ENCODE assay signal across 8 mouse cellular contexts in genomic region chr11:120314721-120315415, GRCm38 (mm10). TPM values are rescaled to one million over a fixed set of nuclear protein-coding genes. Genes with fewer than 3 reads are reported as not detected.
DNase-seq lines count a peak whose midpoint lies in the region; ATAC-seq and TF ChIP-seq lines count a peak whose summit lies in the region.

No protein-coding gene starts in this region.

- H3K9me3 ChIP-seq in heart, embryonic 15.5 days (replicated peaks): no peaks in the 10 kb centered on the region
- H3K9me3 ChIP-seq in hindbrain, embryonic 14.5 days (ENCODE audit: control insufficient read depth, low read length): no peaks in the 10 kb centered on the region
- H3K9me3 ChIP-seq in midbrain, embryonic 15.5 days: no peaks in the 10 kb centered on the region

- no peaks in the 10 kb centered on the region for H3K27me3 ChIP-seq in heart, embryonic 15.5 days
- no peaks in the 10 kb centered on the region for H3K27me3 ChIP-seq in hindbrain, embryonic 14.5 days (ENCODE audit: control insufficient read depth, insufficient read depth, low read length)
- H3K27me3 ChIP-seq in midbrain, embryonic 15.5 days (replicated peaks): no peaks in the 10 kb centered on the region

- DNase-seq in heart, adult 8-10 months (ENCODE audit: low spot score): no peak
- DNase-seq in hindbrain, embryonic 14.5 days (ENCODE audit: low spot score): no peak
- DNase-seq in thymus, postnatal 14 days: no peak
- DNase-seq in right cerebral cortex, postnatal 36 days (ENCODE audit: low spot score in 2 of 2): no peak

- ATAC-seq in heart, embryonic 15.5 days (replicated peaks; ENCODE audit: insufficient number of reproducible peaks, insufficient read depth, low FRiP score, low read depth): no peak
- ATAC-seq in hindbrain, embryonic 14.5 days (ENCODE audit: low FRiP score): no peak
- no peak for ATAC-seq in midbrain, embryonic 15.5 days (replicated peaks)
- ATAC-seq in CD4-positive, CD25-positive, alpha-beta regulatory T cell, adult 4 months: no peak

- H3K9ac ChIP-seq in heart, embryonic 15.5 days: peak overlapping the region; percentile 65
- H3K9ac ChIP-seq in hindbrain, embryonic 14.5 days: peak overlapping the region; percentile 56
- H3K9ac ChIP-seq in midbrain, embryonic 15.5 days: peak overlapping the region; percentile 38

- peaks cover 46% of the 10 kb centered on the region for H3K4me1 ChIP-seq in heart, embryonic 15.5 days (replicated peaks)
- peaks cover 3% of the 10 kb centered on the region; the same call in 1 of the 2 replicates for H3K4me1 ChIP-seq in cortical plate, adult 2 months (ENCODE audit: control insufficient read depth, insufficient read depth, low read length)
- peaks cover 39% of the 10 kb centered on the region for H3K4me1 ChIP-seq in hindbrain, embryonic 14.5 days (replicated peaks; ENCODE audit: control insufficient read depth, insufficient read depth, low read length)
- peaks cover 47% of the 10 kb centered on the region for H3K4me1 ChIP-seq in midbrain, embryonic 15.5 days

- no peaks in the 10 kb centered on the region for H3K36me3 ChIP-seq in heart, embryonic 15.5 days
- H3K36me3 ChIP-seq in hindbrain, embryonic 14.5 days (replicated peaks; ENCODE audit: control insufficient read depth, insufficient read depth): no peaks in the 10 kb centered on the region
- no peaks in the 10 kb centered on the region for H3K36me3 ChIP-seq in midbrain, embryonic 15.5 days (replicated peaks)

- no peak for TF ChIP-seq POLR2A in cortical plate, adult 2 months (IDR thresholded peaks at IDR 0.05; ENCODE audit: extremely low read depth, insufficient read depth, low read length)

- 52% methylated on average over 16 of the region's 16 CpGs for WGBS in heart, embryonic 15.5 days
- 35% methylated on average over 16 of the region's 16 CpGs for WGBS in hindbrain, embryonic 14.5 days
- WGBS in midbrain, embryonic 15.5 days: 33% methylated on average over 16 of the region's 16 CpGs

- TF ChIP-seq CTCF in cortical plate, adult 2 months (IDR thresholded peaks at IDR 0.05; ENCODE audit: extremely low read depth, insufficient read depth, low read length): no peak

- H3K27ac ChIP-seq in heart, embryonic 15.5 days: peak overlapping the region; percentile 100
- H3K27ac ChIP-seq in cortical plate, adult 2 months (ENCODE audit: insufficient read depth, low read length): 0 out of 2 replicates have a peak overlapping the region, but pooled peaks have one; percentile 80
- peak overlapping the region; percentile 97 for H3K27ac ChIP-seq in hindbrain, embryonic 14.5 days
- H3K27ac ChIP-seq in midbrain, embryonic 15.5 days: peak overlapping the region; percentile 98

- no peak overlapping the region for H3K4me3 ChIP-seq in heart, embryonic 15.5 days
- H3K4me3 ChIP-seq in cortical plate, adult 2 months (ENCODE audit: insufficient read depth, low read length): peak overlapping the region; percentile 1; the same call in 1 of the 2 replicates
- H3K4me3 ChIP-seq in hindbrain, embryonic 14.5 days (replicated peaks; ENCODE audit: low read length): peak overlapping the region; percentile 45; the same call in 1 of the 2 replicates
- peak overlapping the region; percentile 42 for H3K4me3 ChIP-seq in midbrain, embryonic 15.5 days

- peak overlapping the region; percentile 88 for H3K4me2 ChIP-seq in heart, embryonic 15.5 days
- H3K4me2 ChIP-seq in hindbrain, embryonic 14.5 days (replicated peaks): peak overlapping the region; percentile 93
- H3K4me2 ChIP-seq in midbrain, embryonic 15.5 days: peak overlapping the region; percentile 73

RNA-seq across cellular contexts. Expression of gene Actg1, which starts 33.5 kb away (rescaled TPM):
- polyA plus RNA-seq in heart, embryonic 15.5 days (2015; fragmentation: Nextera tagmentation; extraction: Ambion mirVana): 921 and 1,308 TPM in 2 replicates
- total RNA-seq in heart, adult 8-10 months (2022): 100 to 1,000 TPM; 188 to 320 (median 251) TPM
- polyA plus RNA-seq in cortical plate, adult 2 months (2012; rRNA removed): 1,064 and 1,106 TPM in 2 replicates
- 4,053 and 4,080 TPM in 2 replicates for polyA plus RNA-seq in hindbrain, embryonic 14.5 days (2014; fragmentation: Nextera tagmentation; extraction: Ambion mirVana)
- 4,418 and 4,467 TPM in 2 replicates for polyA plus RNA-seq in midbrain, embryonic 15.5 days (2015; fragmentation: Nextera tagmentation; extraction: Ambion mirVana)
- polyA plus RNA-seq in CD4-positive, CD25-positive, alpha-beta regulatory T cell, adult 4 months (2017; shearing (Covaris generic)): 1,000 to 10,000 TPM; 2,387 to 3,192 TPM

RNA-seq across cellular contexts. Expression of gene Fscn2, which starts 46.5 kb away (rescaled TPM):
- 0.42 and 0.66 TPM in 2 replicates for polyA plus RNA-seq in heart, embryonic 15.5 days (2015; fragmentation: Nextera tagmentation; extraction: Ambion mirVana)
- not detected for total RNA-seq in heart, adult 8-10 months (2022)
- 0.28 and 0.67 TPM in 2 replicates for polyA plus RNA-seq in cortical plate, adult 2 months (2012; rRNA removed)
- polyA plus RNA-seq in hindbrain, embryonic 14.5 days (2014; fragmentation: Nextera tagmentation; extraction: Ambion mirVana): 1.6 and 2.2 TPM in 2 replicates
- 0.84 and 1.4 TPM in 2 replicates for polyA plus RNA-seq in midbrain, embryonic 15.5 days (2015; fragmentation: Nextera tagmentation; extraction: Ambion mirVana)
- polyA plus RNA-seq in CD4-positive, CD25-positive, alpha-beta regulatory T cell, adult 4 months (2017; shearing (Covaris generic)): under 1 TPM; 0.67 to 0.99 TPM
